Mouse (Mus musculus) embryonic facial prominence, embryonic 15.5 days (tissue): Measurements from ENCODE around the gene Fbxo42. TPM values are rescaled to one million over a fixed set of nuclear protein-coding genes. Genes with fewer than 3 reads are reported as not detected.

ENCODE experiments used
- ATAC-seq: fragments of 200-750 bp; cut with Nextera tagmentation; 2 replicates; pipeline ENCODE4 v1.8.0; 2017; ENCODE audit warnings: low read depth, moderate TSS enrichment; ENCODE audit not compliant: insufficient number of reproducible peaks, low FRiP score, low TSS enrichment
- H3K27ac ChIP-seq: fragments of 300-500 bp; sonication (generic); replicated peaks from 2 replicates; pipeline ENCODE4 v1.5.1; 2015; ENCODE audit warnings: mild to moderate bottlenecking, inconsistent platforms
- H3K27me3 ChIP-seq: fragments of 300-500 bp; sonication (generic); 2 replicates; pipeline ENCODE4 v1.6.1; 2015; ENCODE audit warnings: inconsistent platforms
- H3K36me3 ChIP-seq: fragments of 300-500 bp; sonication (generic); 2 replicates; pipeline ENCODE4 v1.6.1; 2015; ENCODE audit warnings: mild to moderate bottlenecking, inconsistent platforms
- H3K4me1 ChIP-seq: fragments of 300-500 bp; sonication (generic); 2 replicates; pipeline ENCODE4 v1.6.1; 2015; ENCODE audit warnings: inconsistent platforms
- H3K4me2 ChIP-seq: fragments of 300-500 bp; sonication (generic); replicated peaks from 2 replicates; pipeline ENCODE4 v1.6.1; 2015; ENCODE audit warnings: mild to moderate bottlenecking, inconsistent platforms
- H3K4me3 ChIP-seq: fragments of 300-500 bp; sonication (generic); replicated peaks from 2 replicates; pipeline ENCODE4 v1.5.1; 2015; ENCODE audit warnings: mild to moderate bottlenecking, inconsistent platforms
- H3K9ac ChIP-seq: fragments of 300-500 bp; sonication (generic); 2 replicates; pipeline ENCODE4 v1.6.1; 2015; ENCODE audit warnings: inconsistent platforms
- H3K9me3 ChIP-seq: fragments of 300-500 bp; sonication (generic); replicated peaks from 2 replicates; pipeline ENCODE4 v1.6.1; 2016; ENCODE audit warnings: inconsistent platforms
- WGBS: fragments of 180-500 bp; shearing (Covaris S2); methylation state at CpG from one replicate; pipeline ENCODE4 v1.1.7; 2015; 5-methylcytosine and 5-hydroxymethylcytosine counted together
- polyA plus RNA-seq: library from polyadenylated mRNA; unstranded; fragments of >200 nt; fragmentation: Nextera tagmentation; extraction: Ambion mirVana; gene quantifications from 2 replicates; pipeline ENCODE4 v1.2.1, GENCODE M21; 2015

Fbxo42 gene
- polyA plus RNA-seq, 1 experiment from 2014 or later: 23.7 TPM

DNA sequence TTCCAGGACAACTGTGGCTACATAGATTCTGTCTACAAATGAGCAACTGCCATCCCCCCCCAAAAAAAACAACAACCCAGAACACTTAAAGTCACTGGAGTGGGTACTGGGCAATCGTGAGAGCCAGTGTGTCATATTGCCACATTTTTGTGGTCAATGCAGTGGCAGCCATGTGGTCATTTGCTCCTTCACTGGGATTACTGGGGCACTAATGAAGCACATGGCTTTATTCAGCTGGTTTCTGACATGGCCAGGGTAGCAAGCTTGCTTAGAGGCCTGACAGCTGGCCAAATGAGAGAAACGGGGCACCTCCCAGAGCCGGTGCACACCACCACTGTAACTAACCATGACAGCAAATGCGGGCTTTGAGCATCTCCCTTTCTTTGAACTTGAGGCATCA lies 30.8 kb downstream of the Fbxo42 start:
- Histone ChIP-seq H3K27me3 (no peaks in the 10 kb centered on the region), H3K27ac (no peak overlapping the region), H3K36me3 (peaks cover 39% of the 10 kb centered on the region), H3K4me1 (peaks cover 10% of the 10 kb centered on the region; the same call in 1 of the 2 replicates), H3K9me3 (no peaks in the 10 kb centered on the region), H3K9ac (no peak overlapping the region), H3K4me2 (no peak overlapping the region), H3K4me3 (no peak overlapping the region)
- ATAC-seq: no peak
- 70% methylated on average over 4 of the region's 4 CpGs for WGBS

GRCm38 (mm10) chr4:141180831-141181230 lies 33.1 kb downstream of the Fbxo42 start:
- WGBS: 72% methylated on average over 8 of the region's 8 CpGs

DNA sequence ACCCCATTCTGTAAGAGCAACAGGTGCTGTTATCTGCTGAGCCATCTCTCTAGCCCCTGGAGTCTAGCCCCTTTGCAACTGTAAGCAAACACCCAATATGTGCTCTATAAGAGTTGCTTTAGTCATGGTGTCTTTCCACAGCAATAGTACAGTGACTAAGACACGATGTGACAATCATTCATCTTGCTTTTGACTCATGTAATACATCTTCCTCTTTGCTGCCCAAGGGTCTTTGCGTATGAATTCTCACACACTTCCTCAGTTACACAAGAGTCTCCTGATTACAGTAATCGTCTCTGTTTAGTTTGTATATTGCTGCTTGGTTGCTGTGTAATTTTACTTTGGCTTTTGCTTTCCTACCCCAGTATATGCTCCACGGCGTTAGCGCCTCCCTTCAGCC lies 34.3 kb downstream of the Fbxo42 start:
- Histone ChIP-seq H3K9me3 (no peaks in the 10 kb centered on the region), H3K27me3 (no peaks in the 10 kb centered on the region), H3K27ac (no peak overlapping the region), H3K9ac (no peak overlapping the region), H3K36me3 (peaks cover 43% of the 10 kb centered on the region), H3K4me3 (no peak overlapping the region), H3K4me1 (peaks cover 14% of the 10 kb centered on the region), H3K4me2 (no peak overlapping the region)
- WGBS: 92% methylated on average over 6 of the region's 6 CpGs
- no peak for ATAC-seq

More at GRCm38 (mm10) chr4:141180831-141181230, 33.1 kb downstream of the Fbxo42 start:
- no peaks in the 10 kb centered on the region for H3K9me3 ChIP-seq
- ATAC-seq: no peak; the same call in 1 of the 2 replicates
- H3K36me3 ChIP-seq: peaks cover 51% of the 10 kb centered on the region
- H3K27ac ChIP-seq: no peak overlapping the region
- H3K9ac ChIP-seq: no peak overlapping the region
- H3K4me3 ChIP-seq: no peak overlapping the region
- H3K4me1 ChIP-seq: peaks cover 8% of the 10 kb centered on the region
- H3K27me3 ChIP-seq: no peaks in the 10 kb centered on the region
- no peak overlapping the region for H3K4me2 ChIP-seq

- no peaks in the 10 kb centered on the region for H3K27me3 ChIP-seq
- H3K9ac ChIP-seq: no peak overlapping the region
- no peak overlapping the region for H3K4me3 ChIP-seq
- no peak overlapping the region for H3K27ac ChIP-seq
- peaks cover 19% of the 10 kb centered on the region for H3K4me1 ChIP-seq
- H3K9me3 ChIP-seq: no peaks in the 10 kb centered on the region
- WGBS: 78% methylated on average over 2 of the region's 2 CpGs
- peaks cover 34% of the 10 kb centered on the region for H3K36me3 ChIP-seq
- ATAC-seq: no peak
- no peak overlapping the region for H3K4me2 ChIP-seq
Measured at GRCm38 (mm10) chr4:141183932-141184331, 36.2 kb downstream of the Fbxo42 start.

GRCm38 (mm10) chr4:141184426-141184825 lies 36.7 kb downstream of the Fbxo42 start:
- 93% methylated on average over 4 of the region's 4 CpGs for WGBS
- no peak overlapping the region for H3K4me3 ChIP-seq
- peaks cover 34% of the 10 kb centered on the region for H3K36me3 ChIP-seq
- no peak overlapping the region for H3K4me2 ChIP-seq
- no peaks in the 10 kb centered on the region for H3K27me3 ChIP-seq
- H3K9me3 ChIP-seq: no peaks in the 10 kb centered on the region
- no peak for ATAC-seq
- H3K4me1 ChIP-seq: peaks cover 19% of the 10 kb centered on the region
- no peak overlapping the region for H3K27ac ChIP-seq
- no peak overlapping the region for H3K9ac ChIP-seq

- no peaks in the 10 kb centered on the region for H3K27me3 ChIP-seq
- WGBS: 36% methylated on average over 9 of the region's 9 CpGs
- no peak overlapping the region for H3K9ac ChIP-seq
- H3K36me3 ChIP-seq: peaks cover 32% of the 10 kb centered on the region
- no peak overlapping the region for H3K4me3 ChIP-seq
- H3K9me3 ChIP-seq: no peaks in the 10 kb centered on the region
- peaks cover 17% of the 10 kb centered on the region for H3K4me1 ChIP-seq
- ATAC-seq: no peak
- H3K4me2 ChIP-seq: no peak overlapping the region
- peak overlapping the region; percentile 69 for H3K27ac ChIP-seq
Measured at GRCm38 (mm10) chr4:141186923-141187836, 39.5 kb downstream of the Fbxo42 start.

GRCm38 (mm10) chr4:141191294-141191693 lies 43.6 kb downstream of the Fbxo42 start:
- no peaks in the 10 kb centered on the region for H3K27me3 ChIP-seq
- ATAC-seq: no peak
- no peak overlapping the region for H3K9ac ChIP-seq
- H3K4me3 ChIP-seq: no peak overlapping the region
- H3K36me3 ChIP-seq: peaks cover 42% of the 10 kb centered on the region
- no peaks in the 10 kb centered on the region for H3K9me3 ChIP-seq
- peaks cover 12% of the 10 kb centered on the region for H3K4me1 ChIP-seq
- H3K4me2 ChIP-seq: no peak overlapping the region
- no peak overlapping the region for H3K27ac ChIP-seq
- WGBS: 90% methylated on average over 7 of the region's 7 CpGs

GRCm38 (mm10) chr4:141194553-141194952 lies 46.8 kb downstream of the Fbxo42 start:
- no peaks in the 10 kb centered on the region for H3K9me3 ChIP-seq
- H3K27ac ChIP-seq: no peak overlapping the region
- H3K4me3 ChIP-seq: no peak overlapping the region
- WGBS: 91% methylated on average over 6 of the region's 6 CpGs
- no peaks in the 10 kb centered on the region for H3K27me3 ChIP-seq
- H3K9ac ChIP-seq: no peak overlapping the region
- no peak for ATAC-seq
- H3K4me1 ChIP-seq: no peaks in the 10 kb centered on the region
- no peak overlapping the region for H3K4me2 ChIP-seq
- H3K36me3 ChIP-seq: peaks cover 69% of the 10 kb centered on the region

DNA sequence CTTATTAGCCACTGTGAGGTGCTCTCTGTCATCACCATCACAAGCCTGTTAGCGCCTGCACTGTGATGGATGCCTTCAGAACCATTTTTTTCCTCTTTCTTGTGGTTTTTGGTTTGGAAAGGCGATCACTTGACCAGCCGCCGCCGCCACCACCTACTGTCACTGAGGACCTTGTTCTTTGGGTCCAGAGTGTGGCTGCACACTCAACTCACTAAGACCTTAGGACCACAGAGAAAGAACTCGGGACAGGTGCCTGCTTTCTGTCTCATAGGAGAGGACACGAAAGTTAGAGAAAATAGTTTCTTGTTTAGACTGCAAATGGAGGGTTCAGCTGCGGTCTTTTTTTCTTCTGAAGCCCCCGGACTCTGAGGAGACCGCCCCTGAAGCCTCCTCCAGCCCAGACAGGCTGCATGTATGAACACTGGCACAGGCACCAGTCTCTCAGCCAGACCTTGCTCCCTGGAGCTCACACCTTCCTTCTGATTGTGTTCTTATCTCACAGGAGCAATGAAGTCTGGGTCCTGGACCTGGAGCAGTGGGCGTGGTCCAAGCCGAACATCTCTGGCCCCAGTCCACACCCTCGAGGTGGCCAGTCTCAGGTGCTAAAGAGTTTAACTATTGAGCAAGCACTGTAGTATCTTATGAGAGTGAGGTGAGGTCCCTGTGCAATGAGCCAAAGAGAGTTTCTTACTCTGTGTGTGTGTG lies 49.4 kb downstream of the Fbxo42 start:
- peaks cover 77% of the 10 kb centered on the region for H3K36me3 ChIP-seq
- H3K4me3 ChIP-seq: no peak overlapping the region
- no peaks in the 10 kb centered on the region for H3K27me3 ChIP-seq
- no peaks in the 10 kb centered on the region for H3K9me3 ChIP-seq
- no peak overlapping the region for H3K27ac ChIP-seq
- no peak overlapping the region for H3K9ac ChIP-seq
- 94% methylated on average over 13 of the region's 13 CpGs for WGBS
- H3K4me1 ChIP-seq: no peaks in the 10 kb centered on the region
- ATAC-seq: no peak
- no peak overlapping the region for H3K4me2 ChIP-seq

- no peaks in the 10 kb centered on the region for H3K4me1 ChIP-seq
- ATAC-seq: no peak
- H3K36me3 ChIP-seq: peaks cover 73% of the 10 kb centered on the region
- H3K9ac ChIP-seq: no peak overlapping the region
- H3K4me2 ChIP-seq: no peak overlapping the region
- H3K9me3 ChIP-seq: no peaks in the 10 kb centered on the region
- no peaks in the 10 kb centered on the region for H3K27me3 ChIP-seq
- no peak overlapping the region for H3K27ac ChIP-seq
- H3K4me3 ChIP-seq: no peak overlapping the region
- 96% methylated on average over 13 of the region's 13 CpGs for WGBS
Measured at GRCm38 (mm10) chr4:141197686-141198035, 49.9 kb downstream of the Fbxo42 start.

DNA sequence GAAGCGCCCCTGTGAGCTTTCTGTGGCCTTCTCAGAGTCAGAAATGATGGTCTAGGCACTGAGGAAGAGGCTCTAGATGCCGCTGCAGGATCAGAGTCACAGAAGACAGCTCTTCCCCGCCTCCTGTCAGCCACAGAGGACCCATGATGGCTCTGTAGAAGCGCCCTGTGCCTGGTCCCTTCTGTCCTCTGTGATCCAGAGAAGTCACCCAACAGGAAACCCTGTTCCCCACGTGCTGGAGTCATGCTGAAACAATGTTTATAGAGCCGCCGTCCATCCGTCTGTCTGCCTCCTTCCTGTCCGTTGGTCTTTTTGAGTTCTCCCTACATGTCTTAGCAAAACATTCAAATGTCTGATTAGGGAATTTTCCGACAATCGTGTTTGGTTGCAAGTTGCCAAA lies 53.2 kb downstream of the Fbxo42 start:
- Histone ChIP-seq H3K4me1 (peaks cover 6% of the 10 kb centered on the region; the same call in 1 of the 2 replicates), H3K9ac (no peak overlapping the region), H3K27me3 (no peaks in the 10 kb centered on the region), H3K4me2 (no peak overlapping the region), H3K36me3 (peaks cover 57% of the 10 kb centered on the region), H3K4me3 (no peak overlapping the region), H3K9me3 (no peaks in the 10 kb centered on the region), H3K27ac (0 out of 2 replicates have a peak overlapping the region, but pooled peaks have one; percentile 28)
- WGBS: 77% methylated on average over 11 of the region's 11 CpGs
- ATAC-seq: no peak
